Mouse (Mus musculus) kidney, adult 18-20 months (tissue): ENCODE measurements around the gene Nos3.

ENCODE experiments used
- DNase-seq: peaks from one replicate; pipeline ENCODE4 v3.0.0; 2021

Gene Nos3

DNA sequence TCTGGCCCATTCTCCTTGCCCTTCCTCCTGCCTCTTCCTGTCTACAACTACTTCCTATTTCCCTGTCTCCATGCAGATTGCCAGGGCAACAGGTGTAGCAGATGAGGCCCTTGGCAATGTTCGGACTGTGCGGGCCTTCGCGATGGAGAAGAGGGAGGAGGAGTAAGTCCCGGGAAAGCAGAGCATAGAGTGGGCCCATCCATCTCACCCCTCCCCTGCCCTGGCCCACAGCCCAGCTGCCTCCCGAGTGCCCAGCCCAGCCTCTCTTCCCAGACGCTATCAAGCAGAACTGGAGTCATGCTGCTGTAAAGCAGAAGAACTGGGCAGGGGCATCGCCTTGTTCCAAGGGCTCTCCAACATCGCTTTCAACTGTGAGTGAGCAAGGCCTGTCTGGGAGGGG is 37.4 kb downstream of the Nos3 start:
- no peak for DNase-seq

GRCm38 (mm10) chr5:24404594-24405360 is 40.2 kb downstream of the Nos3 start:
- DNase-seq: no peak

GRCm38 (mm10) chr5:24405389-24405876 is 40.8 kb downstream of the Nos3 start:
- DNase-seq: no peak

GRCm38 (mm10) chr5:24408651-24409050 is 44.0 kb downstream of the Nos3 start:
- DNase-seq: peak; percentile 32

- no peak for DNase-seq
Measured at GRCm38 (mm10) chr5:24409466-24409865, 44.9 kb downstream of the Nos3 start.

DNA sequence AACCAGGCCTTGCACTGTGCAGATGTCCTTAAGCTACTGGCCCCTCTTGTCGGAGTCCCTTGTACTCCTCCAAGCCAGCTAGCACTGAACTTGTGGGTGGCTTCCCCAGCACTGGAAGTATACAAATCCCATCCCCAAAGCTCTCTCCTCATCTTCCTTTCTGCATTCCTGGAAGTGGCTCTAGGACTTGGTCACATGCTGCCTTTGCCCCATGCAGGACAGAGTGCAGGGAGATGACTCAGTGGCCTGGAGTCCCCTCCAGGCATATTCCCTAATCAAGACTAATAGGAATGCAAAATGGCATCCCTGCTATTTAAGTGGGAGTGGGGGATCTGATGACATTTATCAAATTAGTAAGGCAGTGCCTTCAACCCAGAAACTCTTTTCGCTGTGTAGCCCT is 47.5 kb downstream of the Nos3 start:
- DNase-seq: no peak

GRCm38 (mm10) chr5:24413042-24413693 is 48.6 kb downstream of the Nos3 start, which contains the start of gene Asic3:
Asic3 (plus strand) TSS chr5:24413392.
- DNase-seq: no peak

DNA sequence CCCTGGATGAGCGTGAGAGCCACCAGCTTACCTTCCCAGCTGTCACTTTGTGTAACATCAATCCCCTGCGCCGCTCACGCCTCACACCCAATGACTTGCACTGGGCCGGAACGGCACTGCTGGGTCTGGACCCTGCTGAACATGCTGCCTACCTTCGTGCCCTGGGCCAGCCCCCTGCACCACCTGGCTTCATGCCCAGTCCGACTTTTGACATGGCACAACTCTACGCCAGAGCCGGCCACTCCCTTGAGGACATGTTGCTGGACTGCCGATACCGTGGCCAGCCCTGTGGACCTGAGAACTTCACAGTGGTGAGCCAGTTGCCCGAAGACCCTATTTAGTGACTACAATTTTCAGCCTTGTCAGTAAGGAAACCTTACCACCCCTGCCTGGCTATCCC is 49.3 kb downstream of the Nos3 start:
- no peak for DNase-seq

DNA sequence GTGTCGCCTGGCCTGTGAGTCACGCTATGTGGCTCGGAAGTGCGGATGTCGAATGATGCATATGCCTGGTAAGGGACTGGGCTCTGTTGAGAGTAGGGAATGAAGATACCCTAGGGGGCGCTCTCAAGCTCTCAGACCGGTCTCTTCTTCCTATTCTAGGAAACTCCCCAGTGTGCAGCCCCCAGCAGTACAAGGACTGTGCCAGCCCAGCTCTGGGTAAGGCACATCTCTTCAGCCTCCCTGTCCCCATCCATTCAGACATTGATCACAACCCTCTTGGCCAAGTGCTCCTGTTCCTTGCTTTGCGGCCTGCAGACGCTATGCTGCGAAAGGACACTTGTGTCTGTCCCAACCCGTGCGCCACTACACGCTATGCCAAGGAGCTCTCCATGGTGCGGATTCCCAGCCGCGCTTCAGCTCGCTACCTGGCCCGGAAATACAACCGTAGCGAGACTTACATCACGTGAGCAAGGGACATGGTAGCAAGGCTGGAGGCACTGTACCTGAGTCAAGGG is 51.7 kb downstream of the Nos3 start:
- peak; percentile 74 for DNase-seq

DNA sequence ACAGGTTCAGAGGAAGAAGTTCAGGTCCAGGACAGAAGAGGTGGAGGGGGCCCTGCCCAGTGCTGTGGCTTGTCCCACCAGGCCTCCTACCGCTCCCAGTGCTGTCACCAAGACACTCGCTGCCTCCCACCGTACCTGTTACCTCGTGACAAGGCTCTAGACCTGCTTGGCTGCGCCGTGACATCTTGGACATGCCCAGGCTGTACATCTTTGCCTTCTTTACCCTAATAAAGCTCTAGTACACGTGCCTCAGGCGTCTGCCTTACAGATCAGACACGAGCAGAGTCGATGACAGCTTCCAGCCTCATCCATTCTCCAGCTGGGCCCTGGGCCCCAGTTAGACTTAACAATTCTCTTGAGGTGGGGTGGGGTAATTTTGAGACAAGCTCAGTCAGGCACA is 53.0 kb downstream of the Nos3 start:
- DNase-seq: no peak

DNA sequence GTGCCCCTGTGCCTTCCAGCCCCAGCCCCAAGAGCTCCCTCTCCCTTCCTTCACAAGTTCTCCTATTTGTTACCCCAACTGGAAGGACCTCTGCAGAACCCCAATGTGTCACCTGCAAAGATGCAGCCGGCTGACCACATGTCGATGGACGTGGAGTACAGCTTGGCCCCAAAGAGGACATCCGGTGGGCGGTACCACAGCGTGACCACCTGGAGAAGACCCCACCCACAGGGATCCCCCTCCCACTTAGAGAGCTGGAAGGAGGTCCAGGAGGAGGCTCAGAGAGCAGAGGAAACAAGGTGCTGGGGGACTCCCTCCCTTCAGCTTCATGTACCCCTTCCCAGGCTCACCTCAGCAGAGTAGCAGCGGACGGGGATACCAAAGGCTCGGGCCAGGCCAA is 55.8 kb downstream of the Nos3 start:
- no peak for DNase-seq

- peak; percentile 98 for DNase-seq
Measured at GRCm38 (mm10) chr5:24423129-24424003, 58.8 kb downstream of the Nos3 start, which contains the start of the genes Cdk5 and Slc4a2. Cdk5 (minus strand) TSS chr5:24423530. Slc4a2 (plus strand) TSS chr5:24423837.

- DNase-seq: no peak
Measured at GRCm38 (mm10) chr5:24424004-24424781, 59.6 kb downstream of the Nos3 start.

GRCm38 (mm10) chr5:24424861-24425411 is 60.3 kb downstream of the Nos3 start:
- peak; percentile 85 for DNase-seq

DNA sequence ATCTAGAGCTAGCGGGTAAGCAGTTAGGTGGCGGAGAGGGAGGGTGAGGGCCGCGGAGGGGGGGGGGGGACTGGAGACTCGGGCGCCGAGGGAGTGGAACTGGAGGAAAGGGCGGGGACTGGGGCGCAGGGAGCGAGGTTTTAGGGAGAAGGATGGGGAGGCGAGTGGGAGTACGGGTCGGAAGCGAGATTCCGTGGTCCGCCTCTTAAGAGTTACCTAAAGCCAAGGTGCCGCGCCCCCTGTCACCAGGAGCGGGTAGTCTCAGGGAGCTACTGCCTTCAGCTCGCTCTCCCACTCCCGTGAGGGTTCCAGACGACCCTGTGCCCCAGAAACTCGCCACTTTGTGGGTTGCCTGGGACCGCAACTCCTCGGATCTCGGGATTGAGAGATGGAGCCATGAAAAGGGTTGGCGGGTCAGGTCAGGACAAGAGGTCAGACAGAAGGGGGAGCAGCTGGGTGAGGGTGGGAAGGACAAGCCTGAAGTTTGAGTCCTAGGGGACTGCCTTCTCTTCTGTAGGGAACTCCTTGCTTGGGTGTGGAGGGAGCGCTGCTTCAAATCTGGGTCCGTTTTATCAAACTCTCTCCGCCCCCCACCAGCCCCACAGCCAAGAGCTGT is 60.9 kb downstream of the Nos3 start:
- DNase-seq: no peak

DNA sequence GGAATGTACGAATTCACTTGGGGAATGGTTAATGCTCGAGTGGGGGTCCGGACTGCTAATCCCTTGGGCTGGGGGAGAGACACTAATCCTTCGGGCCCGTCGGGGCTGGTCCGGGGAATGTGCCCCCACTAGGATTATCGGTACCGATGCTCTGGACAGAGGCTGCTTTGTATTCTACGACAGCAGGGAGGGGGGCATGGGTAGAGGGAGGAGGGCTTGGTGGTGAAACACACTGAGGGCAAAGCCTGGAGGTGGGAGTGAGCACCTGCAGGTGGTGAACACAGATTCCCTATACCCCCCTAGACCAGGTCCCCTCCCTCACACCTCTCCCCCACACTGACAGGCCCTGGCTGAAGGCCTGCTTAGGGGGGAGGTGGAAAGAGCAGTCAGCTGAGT is 61.4 kb downstream of the Nos3 start:
- no peak for DNase-seq

DNA sequence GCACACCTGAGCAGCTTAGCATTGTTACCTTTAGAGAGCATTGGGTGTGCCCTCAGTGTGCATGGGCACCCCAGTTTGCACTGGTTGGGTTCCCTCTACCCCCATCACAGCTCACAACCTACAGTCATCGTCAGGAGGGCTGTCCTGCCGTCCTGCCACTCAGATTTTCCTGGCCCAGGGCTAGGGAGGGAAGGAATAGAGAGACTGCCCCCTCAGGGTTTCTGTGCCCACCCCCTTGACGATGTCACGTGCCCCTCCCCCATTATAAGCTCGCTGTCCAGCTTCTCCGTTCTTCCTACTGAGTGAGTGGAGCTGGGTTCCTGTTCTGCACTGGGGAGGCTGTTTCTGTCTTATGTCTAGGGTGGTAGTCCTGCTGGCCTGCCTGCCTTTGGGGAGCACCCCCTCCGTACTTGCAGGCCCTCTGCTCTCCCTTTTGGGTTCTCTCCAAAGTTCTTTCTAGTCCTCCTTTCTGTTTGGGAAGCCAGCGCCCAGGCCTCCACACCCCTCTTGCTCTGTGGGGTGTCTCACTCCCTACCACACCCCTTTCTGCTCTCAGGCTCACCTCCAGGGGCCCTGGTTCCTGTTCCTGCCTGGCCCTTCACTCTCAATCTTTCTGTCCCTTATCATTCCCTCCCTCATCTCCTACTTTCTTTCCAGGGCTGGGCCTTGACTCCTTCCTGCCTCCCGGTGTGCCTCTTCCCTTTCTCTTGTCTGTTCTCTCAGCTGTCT is 62.1 kb downstream of the Nos3 start:
- DNase-seq: no peak

DNA sequence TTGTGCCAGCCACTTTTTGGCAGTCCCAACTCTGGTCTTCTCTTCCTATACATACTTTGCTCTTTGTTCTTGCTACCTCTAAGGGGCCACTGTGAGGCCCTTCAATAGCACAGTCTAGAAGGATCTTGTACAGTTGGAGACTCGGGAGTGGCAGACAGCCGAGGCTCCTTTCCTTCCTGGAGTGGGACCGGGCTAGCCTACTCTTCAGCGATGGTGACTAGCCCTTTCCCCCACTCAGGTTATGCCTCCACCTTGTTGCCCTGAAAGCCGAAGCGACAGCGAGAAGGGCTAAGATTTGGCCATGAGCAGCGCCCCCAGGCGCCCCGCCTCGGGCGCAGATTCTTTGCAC is 62.6 kb downstream of the Nos3 start:
- no peak for DNase-seq

DNA sequence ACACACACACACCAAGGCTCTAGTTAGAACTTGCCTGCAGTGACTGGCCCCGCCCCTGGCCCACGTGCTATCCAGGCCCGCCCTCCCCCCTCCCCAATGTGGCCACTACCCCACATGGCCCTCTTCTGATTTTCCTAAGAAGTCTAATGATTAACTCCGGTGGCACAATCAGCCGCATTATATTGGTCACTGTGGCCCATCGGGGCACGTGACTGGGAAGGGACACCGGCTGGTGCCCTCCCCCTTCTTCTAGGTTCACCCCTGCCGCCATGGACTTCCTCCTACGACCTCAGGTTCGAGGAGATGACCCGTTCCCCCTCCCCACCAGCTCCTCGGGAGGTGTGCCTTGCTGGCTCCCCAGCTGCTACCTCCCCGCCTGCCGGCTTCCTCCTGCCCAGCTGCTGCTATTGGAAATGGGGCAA is 63.4 kb downstream of the Nos3 start:
- peak; percentile 83 for DNase-seq

DNA sequence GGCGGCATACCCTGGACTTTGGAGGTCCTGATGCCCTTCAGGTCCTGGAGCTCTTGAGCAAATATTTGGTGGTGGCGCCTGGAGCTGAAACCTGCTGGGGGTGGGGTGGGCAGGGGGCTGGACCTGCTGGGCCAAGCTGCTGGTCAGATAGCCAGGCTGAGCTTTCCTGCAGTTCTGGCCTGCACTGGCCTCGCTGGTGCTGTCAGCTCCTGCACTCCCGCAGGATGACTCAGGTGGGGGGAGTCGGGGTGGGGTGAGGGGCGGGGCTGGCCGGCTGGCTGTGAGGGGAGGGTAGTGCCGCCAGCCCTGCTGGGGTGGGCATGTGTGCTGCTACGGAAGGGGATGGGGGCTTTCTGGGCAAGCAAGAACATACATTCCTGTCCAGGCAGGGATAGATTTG is 64.0 kb downstream of the Nos3 start:
- no peak for DNase-seq

DNA sequence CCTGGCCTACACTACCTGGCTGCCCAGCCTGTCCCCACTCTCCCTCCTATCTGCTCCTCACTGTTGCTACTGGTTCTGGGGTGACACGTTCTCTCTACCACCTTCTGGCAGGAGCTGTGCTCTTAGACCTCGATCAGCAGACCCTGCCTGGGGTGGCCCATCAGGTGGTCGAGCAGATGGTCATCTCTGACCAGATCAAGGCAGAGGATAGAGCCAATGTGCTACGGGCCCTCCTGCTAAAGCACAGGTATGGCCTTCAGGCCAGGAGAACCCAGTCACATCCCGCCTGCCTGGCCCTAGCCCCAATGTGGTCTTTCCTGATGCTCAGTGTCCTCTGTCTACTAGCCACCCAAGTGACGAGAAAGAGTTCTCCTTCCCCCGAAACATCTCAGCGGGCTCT is 69.4 kb downstream of the Nos3 start:
- DNase-seq: no peak
